Mouse (Mus musculus) lung, adult 2 months (tissue): ENCODE measurements around the gene Adrm1.

Experiments
- CTCF ChIP-seq: fragments of 200-500 bp; IDR thresholded peaks from 2 replicates; pipeline ENCODE4 v1.5.1; 2011; ENCODE audit warnings: mild to moderate bottlenecking, low read length, control low read depth; ENCODE audit not compliant: insufficient read depth
- POLR2A ChIP-seq: fragments of 200-500 bp; IDR thresholded peaks from 2 replicates; pipeline ENCODE4 v1.6.1; 2011; ENCODE audit warnings: low read depth, mild to moderate bottlenecking, control low read depth, low read length, borderline replicate concordance; ENCODE audit errors: extremely low read depth

DNA sequence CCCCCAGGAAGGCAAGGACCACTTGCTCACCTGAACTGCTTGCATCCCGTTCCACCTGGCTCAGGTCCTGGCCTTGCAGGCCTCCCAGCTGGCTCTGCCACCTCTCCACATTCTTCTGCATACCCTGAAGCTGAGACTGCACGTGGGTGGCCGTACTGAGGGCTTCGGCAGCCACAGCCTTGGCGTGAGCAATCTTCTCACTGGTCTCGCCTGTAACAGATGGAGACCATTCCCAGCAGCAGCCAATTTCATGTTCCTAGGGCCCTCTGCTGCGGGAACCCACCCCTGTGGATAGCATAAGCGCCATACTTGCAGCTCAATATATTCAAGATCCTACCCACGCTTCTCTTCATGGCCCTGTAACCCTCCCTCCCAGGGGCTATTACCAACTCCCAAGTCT lies 10.3 kb downstream of the Adrm1 start:
- TF ChIP-seq POLR2A, result no peak
- no peak for TF ChIP-seq CTCF
